Mouse (Mus musculus): ENCODE results near the gene Slc20a1.

Gene Slc20a1

GRCm38 (mm10) chr2:129198436-129199327, at the start of gene Slc20a1:
TSS of gene Slc20a1 (plus strand) at chr2:129198764.
- DNase-seq (ENCODE audit: low spot score), result peak; percentile 100

DNA sequence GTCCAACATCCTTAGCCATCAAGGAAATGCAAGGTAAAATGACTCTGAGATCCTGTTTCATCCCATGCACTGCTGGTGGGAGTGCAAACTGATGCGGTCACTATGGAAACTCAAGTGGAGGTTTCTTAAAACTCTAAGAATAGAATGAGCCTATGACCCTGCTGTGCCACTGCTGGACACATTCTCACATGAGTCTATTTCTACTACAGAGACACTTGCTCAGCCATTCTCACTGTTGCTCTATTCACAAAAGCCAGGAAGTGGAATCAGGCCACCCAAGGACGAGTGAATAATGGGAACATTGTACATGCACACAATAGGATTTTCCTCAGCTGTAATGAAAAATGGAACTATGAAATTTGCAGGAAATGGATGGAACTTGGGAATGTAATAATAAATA, 49.7 kb upstream of the Slc20a1 start:
- DNase-seq (ENCODE audit: low spot score), result no peak

DNA sequence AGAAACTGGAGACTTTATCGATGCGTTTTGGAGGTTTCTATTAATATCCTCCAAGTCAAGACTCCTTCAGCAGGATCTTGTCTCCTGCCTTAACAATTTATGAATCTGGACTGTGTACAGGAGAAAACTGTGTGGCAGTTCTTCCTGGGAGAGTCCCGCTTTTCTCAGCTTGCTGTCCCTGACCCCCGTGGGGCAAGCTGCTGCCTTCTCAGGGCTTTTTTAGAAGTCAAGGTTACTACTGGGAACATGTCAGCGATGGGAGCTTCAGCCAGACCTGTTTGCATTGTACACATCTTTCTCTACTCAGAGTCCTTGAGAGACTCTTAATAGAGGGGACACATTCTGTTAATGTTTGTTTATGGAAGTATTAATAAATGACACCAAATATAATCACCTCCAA, 48.2 kb upstream of the Slc20a1 start:
- DNase-seq (ENCODE audit: low spot score), result no peak

- no peak for DNase-seq (ENCODE audit: low spot score)
Observed at GRCm38 (mm10) chr2:129151111-129151510, 47.5 kb upstream of the Slc20a1 start.

GRCm38 (mm10) chr2:129152751-129153150, 45.8 kb upstream of the Slc20a1 start:
- DNase-seq (ENCODE audit: low spot score), result no peak

GRCm38 (mm10) chr2:129164815-129165214, 33.7 kb upstream of the Slc20a1 start:
- no peak for DNase-seq (ENCODE audit: low spot score)

- DNase-seq (ENCODE audit: low spot score), result no peak
Observed at GRCm38 (mm10) chr2:129166466-129167463, 31.8 kb upstream of the Slc20a1 start.

DNA sequence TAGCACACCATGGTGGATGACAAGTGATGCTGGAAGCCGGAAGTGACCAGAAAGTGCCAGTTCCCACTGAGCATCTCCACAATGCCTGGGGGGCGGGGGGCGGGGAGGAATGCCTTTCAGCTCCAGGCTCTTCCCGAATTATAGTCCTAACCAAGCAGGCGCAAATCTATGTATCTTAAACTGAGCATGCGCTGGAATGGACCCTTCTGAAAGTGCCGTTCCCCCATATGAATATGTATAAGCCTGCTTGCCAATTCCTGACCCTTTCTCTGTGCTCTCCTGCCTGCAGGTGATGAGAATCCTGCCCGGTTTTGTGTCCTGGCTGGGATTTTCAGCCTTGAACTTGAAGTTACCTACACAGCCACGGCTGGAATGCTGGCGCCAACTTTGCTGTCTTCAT, 25.2 kb upstream of the Slc20a1 start:
- DNase-seq (ENCODE audit: low spot score), result no peak

GRCm38 (mm10) chr2:129174474-129174873, 24.1 kb upstream of the Slc20a1 start:
- DNase-seq (ENCODE audit: low spot score), result peak; percentile 69

DNA sequence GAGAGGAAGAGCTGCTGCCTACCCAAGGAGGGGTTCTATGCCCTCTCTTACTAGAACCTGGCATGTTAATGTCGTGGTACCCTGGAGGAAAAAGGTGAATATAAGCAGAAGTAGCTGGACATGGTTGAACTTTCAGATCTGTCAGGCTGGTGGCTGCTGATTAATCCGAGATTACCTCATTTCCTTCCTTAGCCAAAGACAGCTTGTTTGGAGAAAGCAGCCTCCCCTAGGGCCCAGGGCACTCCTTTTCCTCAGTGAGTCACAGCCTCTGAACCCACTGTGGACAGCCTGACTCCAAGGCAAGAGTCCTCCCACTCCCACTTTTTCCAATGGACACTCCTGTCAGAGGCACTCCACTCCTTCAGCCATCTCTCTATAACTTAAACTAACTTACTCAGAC, 22.9 kb upstream of the Slc20a1 start:
- no peak for DNase-seq (ENCODE audit: low spot score)

DNA sequence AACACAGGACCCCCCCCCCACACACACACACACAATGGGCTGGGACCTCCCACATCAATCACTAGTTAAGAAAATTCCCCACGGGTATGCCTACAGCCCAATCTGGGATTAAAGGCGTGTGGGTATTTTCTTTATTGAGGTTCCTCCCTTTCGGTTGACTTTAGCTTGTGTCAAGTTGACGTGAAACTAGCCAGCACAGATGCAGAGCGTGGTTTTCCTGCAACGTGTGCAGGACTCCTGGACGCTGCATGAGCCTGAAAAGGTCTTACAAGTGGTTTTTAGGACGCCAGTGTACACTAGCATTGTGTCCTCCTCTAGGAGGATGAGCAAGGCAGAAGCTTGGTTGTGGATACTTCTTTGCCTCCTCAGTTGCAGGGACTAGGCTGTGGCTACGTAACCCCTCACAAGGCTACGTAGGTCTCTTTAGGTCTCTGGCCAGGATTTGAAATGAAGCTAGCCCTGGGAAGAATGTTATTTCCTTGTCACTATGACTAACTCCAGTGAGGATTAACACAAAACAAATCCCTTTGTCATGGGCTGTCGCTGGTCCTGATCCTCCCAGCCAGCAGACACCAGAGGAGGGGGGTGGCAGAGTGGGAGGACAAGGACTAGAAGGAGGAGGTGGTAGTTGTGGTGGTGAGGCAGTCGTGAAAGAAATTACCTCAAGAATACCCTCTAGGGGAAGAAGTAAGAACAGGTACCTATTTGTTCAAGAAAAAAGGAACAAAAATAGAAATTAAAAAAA, 21.7 kb upstream of the Slc20a1 start:
- DNase-seq (ENCODE audit: low spot score), result no peak

- DNase-seq (ENCODE audit: low spot score), result no peak
Observed at GRCm38 (mm10) chr2:129177661-129178060, 20.9 kb upstream of the Slc20a1 start.

DNA sequence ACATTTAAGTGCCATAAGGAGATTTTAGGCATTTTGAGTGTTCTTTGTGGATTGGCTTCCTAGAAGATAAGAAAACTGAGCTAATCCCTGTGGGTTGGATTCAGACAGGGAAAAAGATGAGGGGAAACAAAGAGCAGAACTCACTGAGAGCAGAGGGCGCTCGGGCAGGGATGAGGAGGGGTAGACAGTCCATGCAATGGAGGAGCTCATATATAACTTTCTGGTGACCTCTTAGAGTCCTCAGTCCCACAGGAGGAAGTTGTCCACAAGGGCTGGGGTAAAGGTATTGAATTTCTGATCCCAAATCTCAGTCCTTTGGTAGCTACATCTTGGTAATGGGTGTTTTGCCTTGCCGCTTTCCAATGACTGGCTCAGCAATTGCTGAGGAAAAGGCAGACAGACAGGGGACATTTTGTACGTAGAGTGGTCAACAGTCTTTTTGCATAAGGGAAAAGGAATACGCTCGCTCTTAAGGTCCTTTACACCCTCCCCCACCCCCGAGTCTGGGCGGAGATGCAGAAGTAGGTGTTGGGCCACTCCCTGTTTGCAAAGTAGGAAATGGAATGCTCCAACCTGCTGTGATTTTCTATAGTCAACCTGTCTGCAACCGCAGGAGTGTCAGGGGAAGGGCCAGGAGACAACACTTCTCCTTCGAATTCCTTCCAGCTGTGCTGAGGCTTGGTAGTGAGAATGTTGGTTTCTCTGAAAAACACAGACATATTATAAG, 20.2 kb upstream of the Slc20a1 start:
- DNase-seq (ENCODE audit: low spot score), result no peak

- no peak for DNase-seq (ENCODE audit: low spot score)
Observed at GRCm38 (mm10) chr2:129179946-129180853, 18.4 kb upstream of the Slc20a1 start.

GRCm38 (mm10) chr2:129181509-129181908, 17.1 kb upstream of the Slc20a1 start:
- no peak for DNase-seq (ENCODE audit: low spot score)

- no peak for DNase-seq (ENCODE audit: low spot score)
Observed at GRCm38 (mm10) chr2:129182412-129182811, 16.2 kb upstream of the Slc20a1 start.

DNA sequence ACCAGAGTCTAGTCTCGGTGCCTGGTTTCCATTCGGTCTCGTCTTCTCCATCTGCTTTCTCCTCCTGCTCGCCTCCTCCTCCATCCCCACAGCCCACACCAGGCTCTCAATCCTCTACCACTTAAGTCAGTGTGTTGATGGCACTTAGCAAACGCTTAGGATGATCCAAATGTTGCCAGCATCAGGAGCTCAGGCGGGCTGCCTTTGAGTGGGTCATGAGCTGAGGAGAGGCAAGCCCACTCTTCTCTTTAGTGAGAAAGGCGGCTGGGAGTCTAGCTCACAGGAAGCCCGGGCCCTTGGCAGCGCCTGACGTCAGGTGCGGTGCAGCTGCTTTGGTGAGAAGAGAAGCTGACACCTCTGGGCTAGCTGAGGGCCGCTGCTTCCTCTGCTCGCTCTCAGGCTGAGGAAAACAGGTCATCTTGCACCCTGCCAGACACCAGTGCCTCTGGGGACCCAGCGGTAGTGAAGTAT, 15.0 kb upstream of the Slc20a1 start:
- DNase-seq (ENCODE audit: low spot score), result no peak

DNA sequence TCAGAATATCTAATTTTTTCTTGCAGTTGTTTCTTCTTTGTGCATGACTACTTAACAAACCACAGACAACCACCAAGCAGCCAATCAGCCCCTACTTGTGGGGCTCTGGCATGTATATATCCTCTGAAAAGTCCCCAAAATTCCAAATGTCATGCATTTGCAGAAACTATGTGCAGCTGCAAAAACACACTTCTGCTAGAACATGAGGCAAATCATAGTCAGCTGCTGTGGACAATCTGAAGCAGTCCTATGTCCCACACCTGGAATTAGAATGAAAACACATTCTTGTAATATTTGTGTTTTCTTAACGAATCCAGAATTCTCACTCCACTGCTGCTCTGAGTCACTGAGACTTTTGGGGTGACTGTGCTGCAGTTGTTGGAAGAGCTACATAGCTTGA, 13.7 kb upstream of the Slc20a1 start:
- DNase-seq (ENCODE audit: low spot score), result no peak

GRCm38 (mm10) chr2:129185611-129186290, 12.8 kb upstream of the Slc20a1 start:
- no peak for DNase-seq (ENCODE audit: low spot score)

All from testis, postnatal 10 days (tissue).